Mouse (Mus musculus) myocyte (in vitro differentiated cells): Measurements from ENCODE around the gene Zswim9. TPM values are rescaled to one million over a fixed set of nuclear protein-coding genes. Genes with fewer than 3 reads are reported as not detected.
"Not testable (repeated sequence)": the region's sequence is repeated elsewhere in the genome, so short reads cannot be mapped to it uniquely, and the experiment has no call there.

ENCODE experiments used
- H3K27me3 ChIP-seq: one replicate; pipeline ENCODE4 v1.6.1; 2011; ENCODE audit not compliant: control insufficient read depth, insufficient read depth, insufficient read length
- H3K36me3 ChIP-seq: one replicate; pipeline ENCODE4 v1.6.1; 2011; ENCODE audit not compliant: control insufficient read depth, insufficient read depth
- H3K4me2 ChIP-seq: one replicate; pipeline ENCODE4 v1.6.1; 2011; ENCODE audit warnings: low read depth, control low read depth
- H3K4me3 ChIP-seq: one replicate; pipeline ENCODE4 v1.5.1; 2011; ENCODE audit warnings: mild to moderate bottlenecking, control low read depth, moderate library complexity
- H3K79me2 ChIP-seq: one replicate; pipeline ENCODE4 v1.6.1; 2011; ENCODE audit not compliant: control insufficient read depth, insufficient read depth
- H3ac ChIP-seq: one replicate; pipeline ENCODE4 v1.6.1; 2011; ENCODE audit not compliant: control insufficient read depth, insufficient read length
- CEBPB ChIP-seq: IDR thresholded peaks from 2 replicates; pipeline ENCODE4 v1.6.1; 2011; ENCODE audit warnings: mild to moderate bottlenecking, moderate library complexity; ENCODE audit not compliant: poor library complexity, insufficient read depth, severe bottlenecking
- E2F4 ChIP-seq: IDR thresholded peaks from one replicate; pipeline ENCODE4 v1.6.1; 2011; ENCODE audit warnings: mild to moderate bottlenecking, control low read depth, moderate library complexity; ENCODE audit not compliant: insufficient read depth
- MAX ChIP-seq: IDR thresholded peaks from one replicate; pipeline ENCODE4 v1.6.1; 2011; ENCODE audit warnings: low read depth, mild to moderate bottlenecking, control low read depth
- MYOD1 ChIP-seq, 3 experiments: IDR thresholded peaks; one replicate each; pipeline ENCODE4 v1.6.1; 2011; ENCODE audit warnings: control low read depth in 2 of 3, low read depth in 2 of 3, mild to moderate bottlenecking in 2 of 3, moderate library complexity in 1 of 3; ENCODE audit not compliant: insufficient read length in 2 of 3, control insufficient read depth in 1 of 3
- MYOG ChIP-seq, 3 experiments: IDR thresholded peaks; one replicate each; pipeline ENCODE4 v1.6.1; 2011; ENCODE audit warnings: control low read depth in 2 of 3, low read depth in 2 of 3, mild to moderate bottlenecking in 2 of 3; ENCODE audit not compliant: insufficient read length in 2 of 3, control insufficient read depth in 1 of 3, insufficient read depth in 1 of 3
- POLR2A ChIP-seq: IDR thresholded peaks from one replicate; pipeline ENCODE4 v1.6.1; 2011; ENCODE audit warnings: low read depth, mild to moderate bottlenecking, control low read depth, moderate library complexity; ENCODE audit not compliant: insufficient read length
- POLR2AphosphoS2 ChIP-seq: IDR thresholded peaks from one replicate; pipeline ENCODE4 v1.6.1; 2011; ENCODE audit warnings: low read depth, control low read depth; ENCODE audit not compliant: insufficient read length
- REST ChIP-seq: IDR thresholded peaks from one replicate; pipeline ENCODE4 v1.6.1; 2011; ENCODE audit warnings: mild to moderate bottlenecking, control low read depth, moderate library complexity; ENCODE audit not compliant: insufficient read depth, insufficient read length
- SRF ChIP-seq: IDR thresholded peaks from one replicate; pipeline ENCODE4 v1.6.1; 2011; ENCODE audit warnings: low read depth; ENCODE audit not compliant: control insufficient read depth, insufficient read length
- TCF12 ChIP-seq: IDR thresholded peaks from one replicate; pipeline ENCODE4 v1.6.1; 2011; ENCODE audit warnings: mild to moderate bottlenecking, control low read depth; ENCODE audit not compliant: poor library complexity, insufficient read depth, severe bottlenecking
- TCF3 ChIP-seq: IDR thresholded peaks from one replicate; pipeline ENCODE4 v1.6.1; 2011; ENCODE audit warnings: low read depth, control low read depth; ENCODE audit not compliant: insufficient read length
- USF1 ChIP-seq: IDR thresholded peaks from one replicate; pipeline ENCODE4 v1.6.1; 2011; ENCODE audit warnings: low read depth, mild to moderate bottlenecking, control low read depth, moderate library complexity
- polyA plus RNA-seq: library from polyadenylated mRNA; unstranded; fragments of >200 nt; fragmentation: generic; extraction: Trizol; gene quantifications from one replicate; pipeline ENCODE4 v1.2.1, GENCODE M21; 2012; ENCODE audit warnings: missing spikeins

Gene Zswim9
- polyA plus RNA-seq, 1 experiment, result 3.2 TPM

DNA sequence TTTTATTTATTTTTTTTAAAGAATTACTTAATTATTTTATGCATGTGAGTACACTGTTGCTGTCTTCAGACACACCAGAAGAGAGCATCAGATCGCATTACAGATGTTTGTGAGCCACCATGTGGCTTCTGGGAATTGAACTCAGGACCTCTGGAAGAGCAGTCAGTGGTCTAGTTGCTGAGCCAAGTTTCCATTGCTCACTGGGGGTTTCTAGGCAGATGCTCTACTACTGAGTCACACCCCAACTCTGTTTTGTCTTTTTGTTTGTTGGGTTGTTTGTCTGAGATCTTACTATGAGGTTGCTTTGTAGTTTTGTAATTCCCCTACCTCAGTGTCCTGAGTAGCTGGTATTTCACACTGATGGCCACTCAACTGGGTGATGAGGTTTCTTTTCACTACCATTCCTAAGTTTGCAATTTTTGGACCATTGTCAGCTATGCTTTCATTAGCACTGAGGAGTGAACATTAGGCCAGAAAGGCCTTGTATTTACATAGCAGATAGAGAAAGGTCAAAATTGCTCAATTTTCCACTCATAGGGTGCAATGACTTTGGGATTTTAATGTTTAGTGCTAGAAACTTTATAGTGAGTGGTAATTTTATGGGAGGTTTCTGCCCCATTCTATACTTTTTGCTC lies 11.6 kb upstream of the Zswim9 start:
- TF ChIP-seq E2F4 (no peak), SRF (no peak), MAX (no peak), POLR2A (no peak), TCF3 (no peak), MYOG (IDR thresholded peaks at IDR 0.05; ENCODE audit: control insufficient read depth in 1 of 3, insufficient read depth in 1 of 3, insufficient read length in 2 of 3, low read depth in 2 of 3) (no peak), POLR2AphosphoS2 (no peak), MYOD1 (IDR thresholded peaks at IDR 0.05; ENCODE audit: control insufficient read depth in 1 of 3, insufficient read length in 2 of 3, low read depth in 2 of 3) (no peak), REST (no peak), CEBPB (no peak), USF1 (no peak), TCF12 (no peak)
- H3K4me2 ChIP-seq, result no peak overlapping the region
- H3K36me3 ChIP-seq, result no peaks in the 10 kb centered on the region
- H3ac ChIP-seq, result no peak overlapping the region
- no peaks in the 10 kb centered on the region for H3K79me2 ChIP-seq
- H3K27me3 ChIP-seq, result no peaks in the 10 kb centered on the region
- H3K4me3 ChIP-seq, result no peak overlapping the region

DNA sequence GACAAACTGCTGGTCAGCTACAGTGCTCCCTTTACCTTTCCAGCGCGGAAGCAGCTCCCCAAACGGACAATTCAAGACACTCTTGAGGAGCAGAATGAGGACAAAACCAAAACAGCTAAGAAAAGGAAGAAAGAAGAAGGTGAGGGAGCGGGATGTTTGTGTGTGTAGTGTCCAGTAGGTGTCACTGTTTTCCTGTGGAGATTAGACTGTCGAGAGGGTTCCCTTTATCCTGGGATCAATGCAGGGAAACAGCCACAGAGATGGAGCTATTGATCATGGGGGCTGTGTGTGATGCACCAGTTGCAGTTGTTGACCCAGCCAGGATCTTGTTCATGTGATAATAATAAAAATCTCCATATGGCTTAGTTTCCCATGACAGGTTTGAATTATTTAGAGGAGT lies 10.1 kb upstream of the Zswim9 start:
- Histone ChIP-seq H3K27me3 (no peaks in the 10 kb centered on the region), H3K4me2 (no peak overlapping the region), H3ac (no peak overlapping the region), H3K4me3 (no peak overlapping the region), H3K36me3 (no peaks in the 10 kb centered on the region), H3K79me2 (no peaks in the 10 kb centered on the region)
- TF ChIP-seq SRF, result no peak
- TF ChIP-seq E2F4, result no peak
- no peak for TF ChIP-seq CEBPB
- TF ChIP-seq REST, result no peak
- TF ChIP-seq POLR2AphosphoS2, result no peak
- TF ChIP-seq TCF12, result no peak
- TF ChIP-seq TCF3, result no peak
- TF ChIP-seq POLR2A, result no peak
- no peak for TF ChIP-seq MYOD1 (IDR thresholded peaks at IDR 0.05; ENCODE audit: control insufficient read depth in 1 of 3, insufficient read length in 2 of 3, low read depth in 2 of 3)
- no peak for TF ChIP-seq MAX
- TF ChIP-seq USF1, result no peak
- TF ChIP-seq MYOG (IDR thresholded peaks at IDR 0.05; ENCODE audit: control insufficient read depth in 1 of 3, insufficient read depth in 1 of 3, insufficient read length in 2 of 3, low read depth in 2 of 3), result no peak

DNA sequence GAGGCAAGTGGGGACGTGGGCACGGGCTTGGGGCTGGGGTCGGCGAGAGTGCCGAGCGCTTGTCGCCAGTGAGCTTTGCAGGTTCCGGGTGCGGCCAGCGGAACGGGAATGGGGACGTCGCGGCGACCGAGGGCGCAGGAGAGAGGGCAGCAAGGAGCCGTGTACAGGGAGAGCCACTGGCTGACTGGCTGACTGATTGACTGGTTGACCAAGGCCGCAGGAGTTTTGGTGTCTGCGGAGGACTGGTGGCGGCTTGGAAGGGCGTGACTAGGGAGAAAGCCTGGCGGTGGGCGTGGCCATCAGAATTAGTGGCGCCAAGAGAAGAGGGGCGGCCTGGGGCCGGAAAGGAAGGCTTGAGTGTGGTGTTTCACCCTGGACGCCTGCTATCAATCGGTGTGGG lies 436 bp upstream of the Zswim9 start:
- not testable (repeated sequence) for H3K36me3 ChIP-seq, H3K79me2 ChIP-seq, H3K4me2 ChIP-seq, H3K27me3 ChIP-seq
- H3ac ChIP-seq, result peak overlapping the region; percentile 55
- H3K4me3 ChIP-seq, result peak overlapping the region; percentile 52

DNA sequence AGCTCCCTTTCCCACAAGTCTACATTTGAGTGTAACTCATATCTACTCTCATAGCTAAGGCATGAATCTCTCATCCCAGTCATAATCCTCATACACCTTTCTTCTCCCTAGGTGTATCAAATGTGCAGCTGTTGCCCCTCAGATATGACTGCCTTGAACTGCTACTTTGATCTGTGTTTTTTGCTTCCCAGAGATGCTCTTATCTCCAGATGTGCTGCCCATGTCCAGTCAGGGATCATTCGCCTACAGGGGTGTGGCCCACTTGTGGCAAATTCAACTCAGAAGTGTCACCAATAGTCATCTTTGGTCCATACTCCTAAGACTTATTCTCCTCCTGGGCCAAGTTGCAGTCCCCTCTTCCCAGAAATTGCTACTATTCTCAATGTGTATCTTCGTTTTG lies 688 bp downstream of the Zswim9 start:
- peaks cover 5% of the 10 kb centered on the region for H3K36me3 ChIP-seq
- peak overlapping the region; percentile 55 for H3ac ChIP-seq
- H3K4me3 ChIP-seq, result peak overlapping the region; percentile 52
- no peak for TF ChIP-seq POLR2A
- TF ChIP-seq MAX, result no peak
- no peak for TF ChIP-seq MYOD1 (IDR thresholded peaks at IDR 0.05; ENCODE audit: control insufficient read depth in 1 of 3, insufficient read length in 2 of 3, low read depth in 2 of 3)
- TF ChIP-seq POLR2AphosphoS2, result no peak
- no peak for TF ChIP-seq MYOG (IDR thresholded peaks at IDR 0.05; ENCODE audit: control insufficient read depth in 1 of 3, insufficient read depth in 1 of 3, insufficient read length in 2 of 3, low read depth in 2 of 3)
- no peak for TF ChIP-seq SRF
- no peak for TF ChIP-seq USF1
- TF ChIP-seq E2F4, result no peak
- no peak for TF ChIP-seq TCF12
- no peak for TF ChIP-seq REST
- no peak for TF ChIP-seq CEBPB
- no peak for TF ChIP-seq TCF3
- H3K27me3 ChIP-seq, result no peaks in the 10 kb centered on the region
- H3K79me2 ChIP-seq, result peaks cover 9% of the 10 kb centered on the region
- peak overlapping the region; percentile 83 for H3K4me2 ChIP-seq

DNA sequence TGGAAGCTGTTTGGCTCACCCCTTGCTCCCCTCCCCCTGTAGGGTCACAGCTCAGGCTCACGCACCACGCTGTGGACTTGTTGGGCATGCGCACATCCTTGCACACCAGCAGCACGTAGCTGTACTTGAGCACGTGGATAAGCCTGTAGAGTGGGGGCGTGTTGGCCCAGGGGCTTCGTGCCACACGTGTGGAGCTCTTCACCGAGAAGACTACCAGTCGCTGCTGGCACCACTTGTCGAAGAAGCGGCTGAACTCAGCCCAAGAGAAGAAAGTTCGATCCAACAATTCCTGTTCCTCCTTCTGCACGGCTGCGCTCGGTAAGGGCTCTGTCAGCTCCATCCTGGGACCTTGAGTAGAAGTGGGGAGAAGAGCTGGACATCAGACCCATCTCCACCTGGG lies 1.4 kb downstream of the Zswim9 start, which contains the start of gene Lig1:
Lig1 (plus strand) TSS at position 203 of the 400 bp plus-strand sequence.
- TF ChIP-seq TCF12, result no peak
- Histone ChIP-seq H3K36me3 (peaks cover 5% of the 10 kb centered on the region), H3ac (peak within 1 kb of the TSS; percentile 55)

More for the DNA sequence above, 1.4 kb downstream of the Zswim9 start, which contains the start of gene Lig1:
- H3K4me2 ChIP-seq, result peak within 1 kb of the TSS; percentile 83
- H3K27me3 ChIP-seq, result no peaks in the 10 kb centered on the region
- peaks cover 9% of the 10 kb centered on the region for H3K79me2 ChIP-seq
- peak within 1 kb of the TSS; percentile 52 for H3K4me3 ChIP-seq
